Mouse (Mus musculus) adrenal gland (tissue): ENCODE results near the gene Defa2.
"Not testable (repeated sequence)": the region's sequence is repeated elsewhere in the genome, so short reads cannot be mapped to it uniquely, and the experiment has no call there.

Source experiments
- intact Hi-C: fragments of 180-260 bp; cut with DNase I; formaldehyde crosslinking; loops from one replicate; pipeline ENCODE4 v1.15.1; 2025
- long read RNA-seq, 2 experiments: library from polyadenylated mRNA; unstranded; transcript quantifications; one replicate each; pipeline ENCODE4 v2.0.0; 2020; ENCODE audit warnings: borderline replicate concordance in 1 of 2; ENCODE audit not compliant: insufficient replicate concordance in 1 of 2

The Defa2 gene
- long read RNA-seq, experiment 1, result 0 reads
- long read RNA-seq, experiment 2, result 0 reads

DNA sequence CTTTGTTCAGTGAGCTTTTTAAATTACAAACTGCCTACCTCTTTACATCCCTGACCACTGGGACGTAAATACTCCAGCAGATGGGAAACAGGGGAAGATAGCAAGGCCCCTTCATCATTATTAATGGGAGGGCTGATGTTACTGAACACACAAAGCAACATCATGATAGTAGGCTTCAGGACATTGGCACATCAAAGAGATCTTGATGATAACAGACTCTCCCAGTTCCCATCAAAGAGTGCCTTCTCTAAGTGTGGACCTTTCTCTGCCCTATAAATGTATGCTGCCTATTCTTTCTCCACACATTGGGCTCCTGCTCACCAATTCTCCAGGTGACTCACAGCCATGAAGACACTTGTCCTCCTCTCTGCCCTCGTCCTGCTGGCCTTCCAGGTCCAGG, at the start of gene Defa2:
TSS of gene Defa2 (plus strand) at position 301 of the 400 bp plus-strand sequence.
- intact Hi-C loops, result not testable (repeated sequence)

DNA sequence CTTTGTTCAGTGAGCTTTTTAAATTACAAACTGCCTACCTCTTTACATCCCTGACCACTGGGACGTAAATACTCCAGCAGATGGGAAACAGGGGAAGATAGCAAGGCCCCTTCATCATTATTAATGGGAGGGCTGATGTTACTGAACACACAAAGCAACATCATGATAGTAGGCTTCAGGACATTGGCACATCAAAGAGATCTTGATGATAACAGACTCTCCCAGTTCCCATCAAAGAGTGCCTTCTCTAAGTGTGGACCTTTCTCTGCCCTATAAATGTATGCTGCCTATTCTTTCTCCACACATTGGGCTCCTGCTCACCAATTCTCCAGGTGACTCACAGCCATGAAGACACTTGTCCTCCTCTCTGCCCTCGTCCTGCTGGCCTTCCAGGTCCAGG, 13.2 kb downstream of the Defa2 start, which contains the start of gene Defa33:
TSS of gene Defa33 (plus strand) at position 301 of the 400 bp plus-strand sequence.
- intact Hi-C loops, result not testable (repeated sequence)

DNA sequence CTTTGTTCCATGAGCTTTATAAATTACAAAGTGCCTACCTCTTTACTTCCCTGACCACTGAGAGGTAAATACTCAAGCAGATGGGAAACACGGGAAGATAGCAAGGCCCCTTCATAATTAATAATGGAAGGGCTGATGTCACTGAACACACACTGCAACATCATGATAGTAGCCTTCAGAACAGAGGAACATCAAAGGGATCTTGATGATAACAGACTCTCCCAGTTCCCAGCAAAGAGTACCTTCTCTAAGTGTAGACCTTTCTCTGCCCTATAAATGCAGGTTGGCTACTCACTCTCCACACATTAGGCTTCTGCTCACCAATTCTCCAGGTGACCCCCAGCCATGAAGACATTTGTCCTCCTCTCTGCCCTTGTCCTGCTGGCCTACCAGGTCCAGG, 48.8 kb downstream of the Defa2 start, which contains the start of gene Defa36:
TSS of gene Defa36 (plus strand) at position 301 of the 400 bp plus-strand sequence.
- intact Hi-C loops, result not testable (repeated sequence)
